Mouse (Mus musculus): Measurements from ENCODE around the gene Scyl2.

DNA sequence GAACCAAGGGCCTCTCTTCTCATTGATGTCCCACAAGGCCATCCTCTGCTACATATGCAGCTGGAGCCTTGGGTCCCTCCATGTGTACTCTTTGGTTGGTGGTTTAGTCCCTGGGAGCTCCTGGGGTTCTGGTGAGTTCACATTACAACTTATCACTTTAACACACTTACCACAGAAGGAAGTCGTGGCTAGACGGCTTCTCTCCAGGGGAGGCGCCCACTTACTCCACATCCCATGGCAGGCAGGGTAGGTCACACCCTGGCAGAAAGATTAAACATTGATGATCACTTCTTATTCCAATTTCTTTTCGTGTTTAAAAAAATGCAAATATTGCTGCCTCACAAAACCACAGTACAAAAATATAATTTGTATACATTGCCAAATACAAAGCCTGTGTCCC lies 88.8 kb downstream of the Scyl2 start:
- no peak for TF ChIP-seq CTCF (conservative IDR thresholded peaks at IDR 0.05 in 1 of 2, IDR thresholded peaks at IDR 0.05 in 1 of 2; ENCODE audit: low read depth in 2 of 2, low read length in 2 of 2)
- TF ChIP-seq POLR2A (IDR thresholded peaks at IDR 0.05; ENCODE audit: low read depth, low read length) = no peak
- TF ChIP-seq POLR2AphosphoS2 (IDR thresholded peaks at IDR 0.05; ENCODE audit: low read depth, low read length) = no peak
- TF ChIP-seq GABPA (IDR thresholded peaks at IDR 0.05; ENCODE audit: insufficient replicate concordance, low read depth, low read length) = no peak
- no peak for TF ChIP-seq MAFK (IDR thresholded peaks at IDR 0.05; ENCODE audit: insufficient replicate concordance, low read length)
- no peak for TF ChIP-seq UBTF (IDR thresholded peaks at IDR 0.05; ENCODE audit: low read depth, low read length)
- TF ChIP-seq NRF1 (IDR thresholded peaks at IDR 0.05; ENCODE audit: low read depth, low read length) = no peak
- TF ChIP-seq ZC3H11A (IDR thresholded peaks at IDR 0.05; ENCODE audit: low read depth, low read length) = no peak
- TF ChIP-seq BHLHE40 (IDR thresholded peaks at IDR 0.05; ENCODE audit: low read depth, low read length) = no peak
- TF ChIP-seq ZKSCAN1 (IDR thresholded peaks at IDR 0.05; ENCODE audit: borderline replicate concordance, low read depth, low read length) = no peak
- TF ChIP-seq HCFC1 (IDR thresholded peaks at IDR 0.05; ENCODE audit: low read depth, low read length) = no peak
